Mouse (Mus musculus): ENCODE data around the gene Med1. TPM values are rescaled to one million over a fixed set of nuclear protein-coding genes. Genes with fewer than 3 reads are reported as not detected.

Gene Med1
- polyA plus RNA-seq (2021; fragmentation: Nextera tagmentation), result 29.4 and 30.7 TPM in 2 replicates
- long read RNA-seq, experiment 1, full-length matches to known transcripts, result 17 of 40 reads
- long read RNA-seq, experiment 1, partial matches to known transcripts, result 3 of 40 reads
- long read RNA-seq, experiment 1, other reads (novel, unspliced or antisense), result 20 of 40 reads
- long read RNA-seq, experiment 2, full-length matches to known transcripts, result 4 of 48 reads
- long read RNA-seq, experiment 2, partial matches to known transcripts, result 0 of 48 reads
- long read RNA-seq, experiment 2, other reads (novel, unspliced or antisense), result 44 of 48 reads

GRCm38 (mm10) chr11:98192901-98193805 lies at the start of gene Med1:
TSS of gene Med1 (minus strand) at chr11:98193293.

GRCm38 (mm10) chr11:98202641-98203350 lies 9.7 kb upstream of the Med1 start, which contains the start of gene Cdk12:
TSS of gene Cdk12 (plus strand) at chr11:98203059.

GRCm38 (mm10) chr11:98149786-98150624 lies 43.1 kb downstream of the Med1 start, which contains the start of gene Fbxl20:
TSS of gene Fbxl20 (minus strand) at chr11:98150403.

Other genes starting within 250 kb of the Med1 start
- 22.9 and 30.2 TPM in 2 replicates for gene Plxdc1, start 206.8 kb downstream of the Med1 start, polyA plus RNA-seq (2021; fragmentation: Nextera tagmentation)
- 7.6 and 9.7 TPM in 2 replicates for gene Arl5c, start 197.1 kb downstream of the Med1 start, polyA plus RNA-seq (2021; fragmentation: Nextera tagmentation)
- 35.4 and 44.8 TPM in 2 replicates for gene Cacnb1, start 170.3 kb downstream of the Med1 start, polyA plus RNA-seq (2021; fragmentation: Nextera tagmentation)
- gene Rpl19, start 166.6 kb downstream of the Med1 start, polyA plus RNA-seq (2021; fragmentation: Nextera tagmentation), result 2,408 and 2,474 TPM in 2 replicates
- 7.4 and 15.2 TPM in 2 replicates for gene Stac2, start 139.8 kb downstream of the Med1 start, polyA plus RNA-seq (2021; fragmentation: Nextera tagmentation)
- 5.1 and 7.8 TPM in 2 replicates for gene Fbxl20, start 42.9 kb downstream of the Med1 start, polyA plus RNA-seq (2021; fragmentation: Nextera tagmentation)
- gene Cdk12, start 9.8 kb upstream of the Med1 start, polyA plus RNA-seq (2021; fragmentation: Nextera tagmentation), result 2.5 and 2.9 TPM in 2 replicates
- gene Neurod2, start 136.4 kb upstream of the Med1 start, polyA plus RNA-seq (2021; fragmentation: Nextera tagmentation), result 8.6 and 13.4 TPM in 2 replicates
- 207 and 248 TPM in 2 replicates for gene Ppp1r1b, start 155.1 kb upstream of the Med1 start, polyA plus RNA-seq (2021; fragmentation: Nextera tagmentation)
- 39.7 and 45.4 TPM in 2 replicates for gene Stard3, start 165.1 kb upstream of the Med1 start, polyA plus RNA-seq (2021; fragmentation: Nextera tagmentation)
- gene Tcap, start 190.5 kb upstream of the Med1 start, polyA plus RNA-seq (2021; fragmentation: Nextera tagmentation), result 10.8 and 18.4 TPM in 2 replicates
- 0.17 and 0.50 TPM in 2 replicates for gene Pnmt, start 193.2 kb upstream of the Med1 start, polyA plus RNA-seq (2021; fragmentation: Nextera tagmentation)
- gene Pgap3, start 207.2 kb upstream of the Med1 start, polyA plus RNA-seq (2021; fragmentation: Nextera tagmentation), result 0.92 and 4.4 TPM in 2 replicates
- 1.1 and 1.3 TPM in 2 replicates for gene Erbb2, start 219.2 kb upstream of the Med1 start, polyA plus RNA-seq (2021; fragmentation: Nextera tagmentation)
- 279 and 288 TPM in 2 replicates for gene Mien1, start 245.7 kb upstream of the Med1 start, polyA plus RNA-seq (2021; fragmentation: Nextera tagmentation)

Measured in left cerebral cortex, adult 6 months (tissue).